Mouse (Mus musculus): ENCODE results near the gene Naaladl2.

DNA sequence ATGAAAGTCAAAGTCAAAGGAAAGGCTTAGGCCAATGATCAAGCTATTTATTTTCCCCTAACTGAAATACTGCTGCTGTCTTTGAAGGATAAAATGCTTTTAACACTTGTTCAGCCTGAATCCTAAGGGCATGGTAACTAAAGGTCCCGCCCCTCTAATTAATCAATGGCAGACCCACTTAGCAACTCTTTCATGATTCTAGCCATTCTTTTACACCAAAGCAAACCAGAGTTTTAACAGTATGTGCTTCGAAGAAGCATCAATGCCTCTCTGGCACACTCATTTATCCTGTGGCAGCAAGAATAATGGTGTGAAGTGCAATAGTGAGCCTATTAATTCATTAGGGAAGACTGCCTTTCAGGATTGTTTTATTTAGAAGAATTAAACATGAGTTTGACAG is 151.5 kb downstream of the Naaladl2 start:
- no peak for TF ChIP-seq CTCF (IDR thresholded peaks at IDR 0.05)
- no peak for TF ChIP-seq EP300 (IDR thresholded peaks at IDR 0.05)
